Mouse (Mus musculus) liver, embryonic 14.5 days (tissue): ENCODE data around the gene Eapp. TPM values are rescaled to one million over a fixed set of nuclear protein-coding genes. Genes with fewer than 3 reads are reported as not detected.

Experiments
- ATAC-seq: fragments of 200-750 bp; cut with Nextera tagmentation; 2 replicates; pipeline ENCODE4 v1.8.0; 2017; ENCODE audit warnings: moderate number of reproducible peaks, mild to moderate bottlenecking, moderate library complexity; ENCODE audit not compliant: insufficient read depth
- DNase-seq, 3 experiments: peaks; one replicate each; pipeline ENCODE4 v3.0.0-alpha.2; 2012 to 2013; ENCODE audit warnings: low read depth in 3 of 3, low spot score in 3 of 3
- H3K27ac ChIP-seq: fragments of 300-500 bp; sonication (generic); 2 replicates; pipeline ENCODE4 v1.5.1; 2014; ENCODE audit warnings: moderate library complexity, mild to moderate bottlenecking, control low read depth, inconsistent platforms
- H3K27me3 ChIP-seq: fragments of 300-500 bp; sonication (generic); 2 replicates; pipeline ENCODE4 v1.6.1; 2014; ENCODE audit warnings: mild to moderate bottlenecking, low read length, moderate library complexity; ENCODE audit not compliant: control insufficient read depth, insufficient read depth
- H3K36me3 ChIP-seq: fragments of 300-500 bp; sonication (generic); replicated peaks from 2 replicates; pipeline ENCODE4 v1.6.1; 2014; ENCODE audit warnings: low read depth; ENCODE audit not compliant: control insufficient read depth, insufficient read depth
- H3K4me1 ChIP-seq, 2 experiments: fragments of 200-500 bp in 1 of 2; fragments of 300-500 bp in 1 of 2; sonication (generic) in 1 of 2; replicated peaks; 2 replicates each; pipeline ENCODE4 v1.6.1; 2012 to 2014; ENCODE audit warnings: antibody characterized with exemption in 1 of 2, inconsistent platforms in 1 of 2, low read length in 1 of 2; ENCODE audit not compliant: control insufficient read depth in 2 of 2, insufficient read depth in 2 of 2
- H3K4me2 ChIP-seq: fragments of 300-500 bp; sonication (generic); 2 replicates; pipeline ENCODE4 v1.6.1; 2014; ENCODE audit warnings: low read depth, mild to moderate bottlenecking, control low read depth, moderate library complexity
- H3K4me3 ChIP-seq, 2 experiments: fragments of 200-500 bp in 1 of 2; fragments of 300-500 bp in 1 of 2; sonication (generic) in 1 of 2; 2 replicates each; pipeline ENCODE4 v1.5.1; 2012 to 2014; ENCODE audit warnings: low read depth in 2 of 2, low read length in 2 of 2, mild to moderate bottlenecking in 2 of 2, control low read depth in 1 of 2, inconsistent platforms in 1 of 2, moderate library complexity in 1 of 2; ENCODE audit not compliant: insufficient read depth in 1 of 2
- H3K9ac ChIP-seq: fragments of 300-500 bp; sonication (generic); replicated peaks from 2 replicates; pipeline ENCODE4 v1.6.1; 2014; ENCODE audit warnings: mild to moderate bottlenecking, control low read depth, moderate library complexity
- H3K9me3 ChIP-seq: fragments of 300-500 bp; sonication (generic); 2 replicates; pipeline ENCODE4 v1.6.1; 2016; ENCODE audit warnings: low read length, mixed read lengths; ENCODE audit not compliant: control insufficient read depth
- CTCF ChIP-seq: IDR thresholded peaks from 2 replicates; pipeline ENCODE4 v1.5.1; 2016; ENCODE audit warnings: antibody characterized with exemption, low read depth, control low read depth
- EP300 ChIP-seq: IDR thresholded peaks from 2 replicates; pipeline ENCODE4 v1.6.1; 2016; ENCODE audit warnings: antibody characterized with exemption, low read depth
- WGBS: fragments of 180-500 bp; shearing (Covaris S2); extraction: QIAGEN DNeasy Blood & Tissue Kit; methylation state at CpG from one replicate; pipeline ENCODE4 v1.1.7; 2014; ENCODE audit not compliant: insufficient replicate concordance; 5-methylcytosine and 5-hydroxymethylcytosine counted together
- polyA plus RNA-seq, 2 experiments: library from polyadenylated mRNA; depleted of rRNA in 1 of 2; stranded (reverse) in 1 of 2; unstranded in 1 of 2; fragments of >200 nt; fragmentation: Nextera tagmentation in 1 of 2; extraction: Ambion mirVana in 1 of 2; gene quantifications; 2 replicates each; pipeline versions ENCODE4 v1.2.1 to v1.2.3; 2012 to 2014

Gene Eapp
- polyA plus RNA-seq, 2 experiments, result 8.7 to 45.7 TPM

DNA sequence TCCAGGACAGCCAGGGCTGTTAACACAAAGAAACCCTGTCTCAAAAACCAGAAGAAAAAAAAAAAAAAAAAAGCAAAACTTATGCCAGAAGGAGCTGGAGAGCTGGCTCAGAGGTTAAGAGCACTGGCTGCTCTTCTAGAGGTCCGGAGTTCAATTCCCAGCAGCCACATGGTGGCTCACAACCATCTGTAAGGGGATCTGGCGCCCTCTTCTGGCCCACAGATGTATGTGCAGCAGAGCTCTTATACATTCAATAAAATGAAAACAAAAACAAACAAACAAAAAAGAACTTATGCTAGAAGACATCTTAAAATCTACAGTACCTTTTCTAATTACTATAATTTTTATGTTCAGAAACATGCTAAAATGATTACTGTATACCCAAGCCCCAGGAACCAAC, 50.8 kb downstream of the Eapp start:
- ATAC-seq (no peak), DNase-seq (no peak)
- 51% methylated on average over 2 of the region's 2 CpGs for WGBS
- Histone ChIP-seq H3K36me3 (no peaks in the 10 kb centered on the region), H3K4me2 (no peak overlapping the region), H3K4me1 (peaks cover 0 to 3% of the 10 kb centered on the region in 2 experiments; a peak in 1 of 4 replicates), H3K9ac (no peak overlapping the region), H3K27me3 (no peaks in the 10 kb centered on the region), H3K9me3 (no peaks in the 10 kb centered on the region), H3K27ac (no peak overlapping the region), H3K4me3 (no peak overlapping the region)
- TF ChIP-seq CTCF, result peak; percentile 74
- TF ChIP-seq EP300, result no peak

DNA sequence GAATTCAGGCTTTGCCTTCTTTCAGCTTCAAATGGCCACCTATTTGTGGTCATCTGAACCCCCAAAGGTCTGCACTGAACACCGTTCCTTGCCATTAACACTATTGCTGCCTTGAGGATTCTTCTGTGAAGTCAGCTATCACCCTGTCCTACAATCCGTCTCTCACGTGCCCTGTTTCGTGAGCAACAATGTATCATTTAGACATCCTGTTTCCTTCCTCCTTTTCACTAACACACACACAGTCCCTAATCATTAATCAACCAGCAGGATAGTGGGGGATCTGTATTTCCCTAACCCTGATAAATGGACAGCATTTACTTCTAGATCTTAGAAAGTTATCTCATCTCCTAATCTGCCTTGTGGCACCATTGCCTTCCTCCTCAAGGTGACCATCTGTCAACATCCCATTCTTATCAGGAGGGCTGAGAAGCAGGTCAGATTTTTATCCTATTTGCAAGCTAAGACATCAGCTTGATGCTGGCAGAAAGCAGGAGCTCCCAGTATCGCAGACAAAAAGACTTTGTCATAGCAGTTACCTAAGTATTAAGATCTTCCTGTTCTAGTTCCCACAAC, 52.3 kb downstream of the Eapp start:
- WGBS, result 15% methylated on average over 5 of the region's 5 CpGs
- H3K4me3 ChIP-seq, result no peak overlapping the region
- ATAC-seq (no peak), DNase-seq (no peak)
- no peak overlapping the region for H3K4me2 ChIP-seq
- H3K4me1 ChIP-seq, result peaks cover 0 to 3% of the 10 kb centered on the region in 2 experiments; a peak in 1 of 4 replicates
- no peak for TF ChIP-seq EP300
- no peak for TF ChIP-seq CTCF
- H3K9ac ChIP-seq, result no peak overlapping the region
- H3K27ac ChIP-seq, result no peak overlapping the region
- no peaks in the 10 kb centered on the region for H3K36me3 ChIP-seq
- no peaks in the 10 kb centered on the region for H3K27me3 ChIP-seq
- H3K9me3 ChIP-seq, result no peaks in the 10 kb centered on the region

GRCm38 (mm10) chr12:54641374-54641773, 54.3 kb downstream of the Eapp start:
- 72% methylated on average over 4 of the region's 4 CpGs for WGBS
- no peak overlapping the region for H3K9ac ChIP-seq
- no peak for TF ChIP-seq EP300
- no peak for TF ChIP-seq CTCF

DNA sequence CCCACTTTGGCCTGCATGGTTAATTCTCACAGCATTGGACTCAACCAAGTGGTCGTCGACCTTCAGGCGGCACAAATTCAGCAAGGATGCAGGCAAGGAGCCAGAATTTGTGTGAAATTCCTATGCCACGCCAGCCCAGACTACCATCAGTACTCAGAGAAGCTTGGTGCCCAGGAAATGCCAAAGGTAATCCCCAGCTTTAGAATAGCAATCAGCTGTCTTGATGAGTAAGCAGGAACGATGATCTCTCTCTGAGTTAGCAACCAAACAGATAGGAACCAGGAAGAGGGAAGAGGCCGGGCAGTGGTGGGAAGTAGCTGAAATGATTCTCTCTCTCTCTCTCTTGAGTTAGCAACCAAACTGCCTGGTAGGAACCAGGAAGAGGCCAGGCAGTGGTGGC, 55.4 kb downstream of the Eapp start:
- no peak for DNase-seq
- Histone ChIP-seq H3K27ac (no peak overlapping the region), H3K9ac (no peak overlapping the region), H3K27me3 (no peaks in the 10 kb centered on the region), H3K4me2 (no peak overlapping the region), H3K9me3 (no peaks in the 10 kb centered on the region), H3K36me3 (no peaks in the 10 kb centered on the region), H3K4me1 (peaks cover 0 to 3% of the 10 kb centered on the region in 2 experiments; a peak in 1 of 4 replicates), H3K4me3 (no peak overlapping the region)
- no peak for ATAC-seq
- 70% methylated on average over 6 of the region's 6 CpGs for WGBS
- no peak for TF ChIP-seq EP300
- TF ChIP-seq CTCF, result no peak

More at GRCm38 (mm10) chr12:54641374-54641773, 54.3 kb downstream of the Eapp start:
- peaks cover 0 to 3% of the 10 kb centered on the region in 2 experiments; a peak in 1 of 4 replicates for H3K4me1 ChIP-seq
- no peaks in the 10 kb centered on the region for H3K36me3 ChIP-seq
- H3K27ac ChIP-seq, result no peak overlapping the region
- no peak overlapping the region for H3K4me3 ChIP-seq
- no peak for DNase-seq
- H3K9me3 ChIP-seq, result no peaks in the 10 kb centered on the region
- ATAC-seq, result no peak
- H3K4me2 ChIP-seq, result no peak overlapping the region
- no peaks in the 10 kb centered on the region for H3K27me3 ChIP-seq

GRCm38 (mm10) chr12:54637033-54637432, 58.7 kb downstream of the Eapp start:
- H3K4me3 ChIP-seq, result no peak overlapping the region
- TF ChIP-seq EP300, result no peak
- no peak overlapping the region for H3K27ac ChIP-seq
- H3K9me3 ChIP-seq, result no peaks in the 10 kb centered on the region
- DNase-seq, result no peak
- no peaks in the 10 kb centered on the region for H3K4me1 ChIP-seq
- WGBS, result 48% methylated on average over 1 of the region's 1 CpGs
- no peaks in the 10 kb centered on the region for H3K36me3 ChIP-seq
- H3K4me2 ChIP-seq, result no peak overlapping the region
- no peaks in the 10 kb centered on the region for H3K27me3 ChIP-seq
- no peak for ATAC-seq
- H3K9ac ChIP-seq, result no peak overlapping the region
